Mouse (Mus musculus) liver, embryonic 18 days (tissue): ENCODE measurements around the gene Fn1. TPM values are rescaled to one million over a fixed set of nuclear protein-coding genes. Genes with fewer than 3 reads are reported as not detected.

Source experiments
- polyA plus RNA-seq: library from polyadenylated mRNA; depleted of rRNA; stranded (reverse); fragments of >200 nt; gene quantifications from 2 replicates; pipeline ENCODE4 v1.2.3, GENCODE M21; 2012; rRNA removed

The Fn1 gene
- 574 and 885 TPM in 2 replicates for polyA plus RNA-seq

GRCm38 (mm10) chr1:71652551-71653399 is at the start of gene Fn1:
Gene Fn1 (minus strand): TSS chr1:71653200.

GRCm38 (mm10) chr1:71556688-71557612 is 96.0 kb downstream of the Fn1 start, which contains the start of gene Atic:
Gene Atic (plus strand): TSS chr1:71557150.

Other genes starting within 250 kb of the Fn1 start
- not detected in 2 replicates for gene Abca12, start 238.3 kb downstream of the Fn1 start, polyA plus RNA-seq
- gene Atic, start 96.0 kb downstream of the Fn1 start, polyA plus RNA-seq, result 21.6 and 24.2 TPM in 2 replicates